Mouse (Mus musculus) heart, embryonic 13.5 days (tissue): Measurements from ENCODE around the gene Oip5. TPM values are rescaled to one million over a fixed set of nuclear protein-coding genes. Genes with fewer than 3 reads are reported as not detected.

Experiments used
- ATAC-seq: fragments of 200-750 bp; cut with Nextera tagmentation; 2 replicates; pipeline ENCODE4 v1.8.0; 2017; ENCODE audit warnings: moderate TSS enrichment; ENCODE audit not compliant: insufficient number of reproducible peaks, low FRiP score, low TSS enrichment; ENCODE audit errors: extremely low read depth
- H3K27ac ChIP-seq: fragments of 300-500 bp; sonication (generic); replicated peaks from 2 replicates; pipeline ENCODE4 v1.5.1; 2015; ENCODE audit warnings: moderate library complexity, mild to moderate bottlenecking, inconsistent platforms
- H3K27me3 ChIP-seq: fragments of 300-500 bp; sonication (generic); replicated peaks from 2 replicates; pipeline ENCODE4 v1.6.1; 2015; ENCODE audit warnings: mild to moderate bottlenecking, inconsistent platforms
- H3K36me3 ChIP-seq: fragments of 300-500 bp; sonication (generic); 2 replicates; pipeline ENCODE4 v1.6.1; 2015; ENCODE audit warnings: mild to moderate bottlenecking, inconsistent platforms
- H3K4me1 ChIP-seq: fragments of 300-500 bp; sonication (generic); 2 replicates; pipeline ENCODE4 v1.6.1; 2015; ENCODE audit warnings: inconsistent platforms
- H3K4me2 ChIP-seq: fragments of 300-500 bp; sonication (generic); 2 replicates; pipeline ENCODE4 v1.6.1; 2015; ENCODE audit warnings: inconsistent platforms, mild to moderate bottlenecking, moderate library complexity
- H3K4me3 ChIP-seq: fragments of 300-500 bp; sonication (generic); 2 replicates; pipeline ENCODE4 v1.5.1; 2015; ENCODE audit warnings: moderate library complexity, mild to moderate bottlenecking, inconsistent platforms
- H3K9ac ChIP-seq: fragments of 300-500 bp; sonication (generic); 2 replicates; pipeline ENCODE4 v1.6.1; 2015; ENCODE audit warnings: inconsistent platforms, mild to moderate bottlenecking, moderate library complexity
- H3K9me3 ChIP-seq: fragments of 300-500 bp; sonication (generic); 2 replicates; pipeline ENCODE4 v1.6.1; 2016; ENCODE audit warnings: inconsistent platforms
- WGBS: fragments of 180-500 bp; shearing (Covaris S2); methylation state at CpG from one replicate; pipeline ENCODE4 v1.1.7; 2015; ENCODE audit warnings: mixed read lengths; 5-methylcytosine and 5-hydroxymethylcytosine counted together
- polyA plus RNA-seq: library from polyadenylated mRNA; unstranded; fragments of >200 nt; fragmentation: Nextera tagmentation; extraction: Ambion mirVana; gene quantifications from 2 replicates; pipeline ENCODE4 v1.2.1, GENCODE M21; 2015

Oip5 gene
- polyA plus RNA-seq, 1 experiment from 2014 or later = 20.4 TPM

DNA sequence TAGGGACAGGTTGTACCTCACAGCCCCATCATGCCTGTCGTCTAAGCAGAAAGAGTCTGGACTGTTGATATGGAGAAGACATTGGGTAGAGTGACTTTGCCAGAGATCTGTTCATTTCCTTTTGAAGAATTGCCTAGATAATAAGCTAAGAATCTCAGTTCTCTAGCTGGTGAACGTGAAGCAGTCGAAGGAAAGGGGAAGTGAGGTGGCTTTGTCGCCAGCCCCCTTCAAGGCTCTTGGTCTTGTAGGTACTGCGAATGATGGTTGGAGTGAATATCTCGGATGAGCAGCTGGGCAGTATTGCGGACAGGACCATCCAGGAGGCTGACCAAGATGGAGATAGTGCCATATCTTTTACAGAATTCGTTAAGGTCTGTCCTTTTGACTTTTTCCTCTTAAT is 34.0 kb downstream of the Oip5 start:
- Histone ChIP-seq H3K27me3 (no peaks in the 10 kb centered on the region), H3K36me3 (peaks cover 22% of the 10 kb centered on the region), H3K4me3 (no peak overlapping the region), H3K9me3 (no peaks in the 10 kb centered on the region), H3K9ac (no peak overlapping the region), H3K4me1 (peaks cover 11% of the 10 kb centered on the region; the same call in 1 of the 2 replicates), H3K4me2 (no peak overlapping the region), H3K27ac (no peak overlapping the region; the same call in 1 of the 2 replicates)
- ATAC-seq = no peak
- 80% methylated on average over 8 of the region's 8 CpGs for WGBS

DNA sequence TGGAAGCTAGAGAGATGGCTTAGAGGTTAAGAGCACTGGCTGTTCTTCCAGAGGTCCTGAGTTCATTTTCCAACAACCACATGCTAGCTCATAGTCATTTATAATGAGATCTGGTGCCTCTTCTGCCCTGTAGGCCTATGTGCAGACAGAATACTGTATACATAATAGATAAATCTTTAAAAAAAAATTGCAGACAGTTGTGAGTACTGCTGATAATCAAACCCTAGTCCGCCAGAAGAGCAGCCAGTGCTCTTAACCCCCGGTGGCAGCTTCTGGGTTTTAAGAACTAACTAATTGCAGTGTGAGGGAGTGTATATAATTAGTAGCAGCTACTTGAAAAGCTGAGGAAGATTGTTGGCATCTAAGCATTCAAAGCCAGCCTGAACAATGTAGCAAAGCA is 34.8 kb downstream of the Oip5 start:
- H3K4me1 ChIP-seq = peaks cover 11% of the 10 kb centered on the region; the same call in 1 of the 2 replicates
- H3K27ac ChIP-seq = no peak overlapping the region
- 33% methylated on average over 2 of the region's 2 CpGs for WGBS
- H3K4me3 ChIP-seq = no peak overlapping the region
- peaks cover 26% of the 10 kb centered on the region for H3K36me3 ChIP-seq
- H3K4me2 ChIP-seq = no peak overlapping the region
- no peaks in the 10 kb centered on the region for H3K27me3 ChIP-seq
- H3K9me3 ChIP-seq = no peaks in the 10 kb centered on the region
- ATAC-seq = no peak
- 0 out of 2 replicates have a peak overlapping the region, but pooled peaks have one; percentile 26 for H3K9ac ChIP-seq

DNA sequence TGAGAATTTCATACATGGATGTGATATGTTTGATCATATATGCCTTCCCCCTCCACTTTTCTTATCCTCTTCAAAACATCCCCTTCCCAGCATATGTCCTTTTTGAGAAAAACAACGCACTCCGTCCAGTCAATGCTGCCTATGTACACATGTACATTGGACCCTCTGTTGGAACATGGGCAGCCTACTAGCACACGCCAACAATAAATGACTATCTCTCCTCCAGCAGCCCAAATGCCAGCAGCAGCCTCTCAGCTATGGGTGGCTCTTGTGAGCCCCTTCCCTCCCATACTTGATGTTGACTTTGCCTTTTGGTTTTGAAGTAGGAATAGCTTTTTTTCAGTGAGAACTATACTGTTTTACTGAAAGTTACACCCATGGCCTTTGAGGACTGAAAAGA is 36.7 kb downstream of the Oip5 start:
- Histone ChIP-seq H3K4me1 (peaks cover 11% of the 10 kb centered on the region; the same call in 1 of the 2 replicates), H3K27me3 (no peaks in the 10 kb centered on the region), H3K9me3 (no peaks in the 10 kb centered on the region), H3K36me3 (peaks cover 21% of the 10 kb centered on the region), H3K27ac (no peak overlapping the region), H3K4me2 (no peak overlapping the region), H3K9ac (no peak overlapping the region), H3K4me3 (no peak overlapping the region)
- ATAC-seq = no peak
- WGBS = 85% methylated on average over 3 of the region's 3 CpGs

DNA sequence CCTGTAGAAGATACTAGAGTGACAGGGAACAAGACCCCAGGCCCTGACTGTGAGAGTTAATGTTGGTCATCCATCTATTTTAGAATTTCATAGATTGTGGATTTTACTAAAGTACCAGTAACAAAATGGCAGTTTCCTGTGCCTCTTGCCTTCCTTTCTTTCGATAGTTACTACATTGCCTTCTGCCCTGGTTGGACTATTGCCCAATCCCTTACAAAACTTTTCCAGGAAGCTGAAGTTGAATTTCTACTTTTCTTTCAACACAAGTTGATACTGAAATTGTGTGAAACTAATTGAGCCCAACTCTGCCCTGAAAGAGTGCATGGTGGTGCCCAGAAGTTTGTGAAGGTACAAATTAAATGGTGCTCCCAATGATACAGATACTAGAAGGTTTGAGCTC is 45.8 kb downstream of the Oip5 start:
- Histone ChIP-seq H3K4me3 (no peak overlapping the region), H3K27ac (no peak overlapping the region), H3K4me1 (peaks cover 3% of the 10 kb centered on the region; the same call in 1 of the 2 replicates), H3K4me2 (no peak overlapping the region), H3K27me3 (no peaks in the 10 kb centered on the region), H3K9ac (no peak overlapping the region), H3K9me3 (no peaks in the 10 kb centered on the region), H3K36me3 (peaks cover 41% of the 10 kb centered on the region)
- WGBS = 72% methylated on average over 1 of the region's 1 CpGs
- no peak for ATAC-seq

DNA sequence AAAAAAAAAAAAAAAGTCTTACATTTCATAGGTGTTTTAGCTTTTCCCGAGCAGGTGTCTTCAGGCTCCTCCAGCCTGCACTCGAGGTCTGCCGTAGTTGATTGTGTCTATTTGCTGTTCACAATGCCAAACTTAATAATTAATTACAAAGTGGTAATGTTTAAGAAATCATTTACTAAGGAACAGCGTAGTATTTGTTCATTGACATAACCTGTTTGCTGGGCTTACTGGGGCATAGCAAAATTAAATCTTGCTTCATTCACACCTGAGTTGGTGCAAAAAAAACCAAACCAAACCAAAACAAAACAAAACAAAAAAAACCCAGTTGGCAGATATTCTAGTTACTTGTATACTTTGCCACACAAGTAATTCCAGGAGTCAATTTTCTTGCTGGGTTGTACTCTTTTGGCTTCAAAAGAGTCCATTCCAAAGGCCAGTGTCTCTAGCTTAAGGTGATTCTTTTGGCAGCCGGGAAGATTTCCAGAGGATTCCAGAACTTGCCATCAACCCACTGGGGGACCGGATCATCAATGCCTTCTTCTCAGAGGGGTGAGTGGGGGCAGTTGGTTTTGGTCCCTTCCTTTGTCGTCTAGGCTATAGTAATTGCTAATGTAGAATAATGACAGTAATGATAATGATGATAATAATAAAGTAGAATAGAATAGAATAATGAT is 52.0 kb downstream of the Oip5 start:
- no peak overlapping the region for H3K27ac ChIP-seq
- H3K4me3 ChIP-seq = no peak overlapping the region
- H3K9ac ChIP-seq = no peak overlapping the region
- peaks cover 3% of the 10 kb centered on the region; the same call in 1 of the 2 replicates for H3K4me1 ChIP-seq
- peaks cover 22% of the 10 kb centered on the region for H3K36me3 ChIP-seq
- no peak for ATAC-seq
- no peaks in the 10 kb centered on the region for H3K9me3 ChIP-seq
- WGBS = 89% methylated on average over 7 of the region's 7 CpGs
- H3K27me3 ChIP-seq = no peaks in the 10 kb centered on the region
- no peak overlapping the region for H3K4me2 ChIP-seq

DNA sequence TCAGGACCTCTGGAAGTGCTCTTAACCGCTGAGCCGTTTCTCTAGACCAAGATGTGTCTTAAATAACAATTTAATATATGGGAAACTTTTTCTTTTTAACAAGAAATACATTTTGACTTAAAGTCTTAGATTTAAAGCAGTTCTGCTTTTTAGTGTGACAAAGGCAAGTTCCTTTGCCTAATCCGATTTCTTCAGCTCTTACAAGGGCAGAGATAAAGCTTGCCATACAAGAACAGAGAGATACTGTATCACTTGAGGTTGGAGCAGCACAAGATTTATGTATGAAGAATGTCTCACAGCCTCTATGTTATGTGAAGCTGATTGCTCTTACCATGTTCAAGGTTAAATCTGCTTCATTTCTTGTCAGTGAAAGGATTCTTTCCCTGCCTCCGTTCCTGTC is 53.0 kb downstream of the Oip5 start:
- ATAC-seq = no peak
- no peak overlapping the region for H3K27ac ChIP-seq

DNA sequence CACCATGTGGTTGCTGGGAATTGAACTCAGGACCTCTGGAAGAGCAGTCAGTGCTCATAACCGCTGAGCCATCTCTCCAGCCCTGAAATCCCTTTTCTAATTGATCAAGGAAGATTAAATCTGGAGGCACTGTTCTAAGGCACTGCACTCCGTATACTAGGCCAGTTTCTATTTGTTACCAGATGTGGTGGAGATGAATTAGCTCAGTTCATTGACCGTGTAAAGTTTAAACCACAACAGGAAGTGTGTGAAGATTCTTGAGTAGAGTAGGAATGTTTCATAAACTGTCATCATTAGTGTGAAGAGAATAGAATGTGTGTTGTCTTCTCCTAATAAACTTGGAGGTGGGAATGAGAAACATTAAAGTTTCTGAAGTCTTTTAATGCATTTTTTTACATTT is 56.5 kb downstream of the Oip5 start:
- WGBS = 86% methylated on average over 3 of the region's 3 CpGs
- no peaks in the 10 kb centered on the region for H3K9me3 ChIP-seq

More for the DNA sequence above, 53.0 kb downstream of the Oip5 start:
- H3K4me1 ChIP-seq = peaks cover 3% of the 10 kb centered on the region; the same call in 1 of the 2 replicates
- H3K9me3 ChIP-seq = no peaks in the 10 kb centered on the region
- no peak overlapping the region for H3K4me3 ChIP-seq
- no peak overlapping the region for H3K9ac ChIP-seq
- peaks cover 25% of the 10 kb centered on the region for H3K36me3 ChIP-seq
- WGBS = 80% methylated on average over 4 of the region's 4 CpGs
- no peaks in the 10 kb centered on the region for H3K27me3 ChIP-seq
- no peak overlapping the region for H3K4me2 ChIP-seq

More for the DNA sequence above, 56.5 kb downstream of the Oip5 start:
- Histone ChIP-seq H3K36me3 (peaks cover 19% of the 10 kb centered on the region), H3K27me3 (no peaks in the 10 kb centered on the region), H3K27ac (no peak overlapping the region), H3K4me1 (peaks cover 5% of the 10 kb centered on the region; the same call in 1 of the 2 replicates), H3K4me3 (no peak overlapping the region), H3K9ac (no peak overlapping the region), H3K4me2 (no peak overlapping the region)
- no peak for ATAC-seq

Other genes starting within 250 kb of the Oip5 start
- gene Ino80, start 140.8 kb downstream of the Oip5 start, polyA plus RNA-seq = 2.4 and 2.6 TPM in 2 replicates
- gene Exd1, start 70.8 kb downstream of the Oip5 start, polyA plus RNA-seq = 0.13 and 0.20 TPM in 2 replicates
- 40.6 and 46.4 TPM in 2 replicates for gene Chp1, start 70.8 kb downstream of the Oip5 start, polyA plus RNA-seq
- 43.6 and 46.0 TPM in 2 replicates for gene Nusap1, start 171 bp downstream of the Oip5 start, polyA plus RNA-seq
- gene Ndufaf1, start 44.4 kb upstream of the Oip5 start, polyA plus RNA-seq = 49.0 and 53.0 TPM in 2 replicates
- 21.6 and 25.6 TPM in 2 replicates for gene Rtf1, start 56.6 kb upstream of the Oip5 start, polyA plus RNA-seq
- gene Itpka, start 123.9 kb upstream of the Oip5 start, polyA plus RNA-seq = 1.8 and 2.1 TPM in 2 replicates
- gene Ltk, start 142.0 kb upstream of the Oip5 start, polyA plus RNA-seq = 0.10 and 0.19 TPM in 2 replicates
- gene Rpap1, start 169.1 kb upstream of the Oip5 start, polyA plus RNA-seq = 17.6 and 19.4 TPM in 2 replicates
- 7.3 and 7.9 TPM in 2 replicates for gene Tyro3, start 179.3 kb upstream of the Oip5 start, polyA plus RNA-seq